Comparison of ENCODE assay signal across 8 mouse cellular contexts in genomic region chr11:99189154-99189582, GRCm38 (mm10). TPM values are rescaled to one million over a fixed set of nuclear protein-coding genes. Genes with fewer than 3 reads are reported as not detected.
DNase-seq lines count a peak whose midpoint lies in the region; ATAC-seq and TF ChIP-seq lines count a peak whose summit lies in the region.

No protein-coding gene starts in this region.

- H3K36me3 ChIP-seq in embryonic facial prominence, embryonic 10.5 days (replicated peaks) = no peaks in the 10 kb centered on the region
- H3K36me3 ChIP-seq in stomach, postnatal 0 days (ENCODE audit: control insufficient read depth, insufficient read depth, low read length) = no peaks in the 10 kb centered on the region

- no peaks in the 10 kb centered on the region for H3K9me3 ChIP-seq in embryonic facial prominence, embryonic 10.5 days
- no peaks in the 10 kb centered on the region for H3K9me3 ChIP-seq in stomach, postnatal 0 days (ENCODE audit: control insufficient read depth, low read length)

- H3K9ac ChIP-seq in stomach, postnatal 0 days (ENCODE audit: low read length) = no peak overlapping the region

- peak; percentile 88 for ATAC-seq in megakaryocyte-erythroid progenitor cell, adult 5-6 weeks (replicated peaks; ENCODE audit: low FRiP score, low TSS enrichment, poor library complexity, severe bottlenecking)
- ATAC-seq in stomach, postnatal 0 days (ENCODE audit: low FRiP score, low TSS enrichment) = peak; percentile 54; the same call in 1 of the 2 replicates

- no peak overlapping the region for H3K4me2 ChIP-seq in stomach, postnatal 0 days (replicated peaks; ENCODE audit: low read depth)

- H3K27me3 ChIP-seq in embryonic facial prominence, embryonic 10.5 days (replicated peaks; ENCODE audit: low read depth, poor library complexity, severe bottlenecking) = peaks cover 14% of the 10 kb centered on the region
- no peaks in the 10 kb centered on the region for H3K27me3 ChIP-seq in stomach, postnatal 0 days (ENCODE audit: control insufficient read depth, insufficient read depth, low read length)

- WGBS in embryonic facial prominence, embryonic 10.5 days = 23% methylated on average over 14 of the region's 14 CpGs
- WGBS in stomach, postnatal 0 days = 21% methylated on average over 14 of the region's 14 CpGs

- H3K27ac ChIP-seq in embryonic facial prominence, embryonic 10.5 days (replicated peaks) = no peak overlapping the region
- no peak overlapping the region for H3K27ac ChIP-seq in stomach, postnatal 0 days (replicated peaks)

- no peak overlapping the region for H3K4me3 ChIP-seq in embryonic facial prominence, embryonic 10.5 days
- no peak overlapping the region for H3K4me3 ChIP-seq in stomach, postnatal 0 days (ENCODE audit: low read depth, low read length)

- no peaks in the 10 kb centered on the region for H3K4me1 ChIP-seq in embryonic facial prominence, embryonic 10.5 days
- no peaks in the 10 kb centered on the region for H3K4me1 ChIP-seq in stomach, postnatal 0 days (replicated peaks; ENCODE audit: control insufficient read depth, insufficient read depth)

- peak; percentile 50 to 72 for DNase-seq in heart, adult 18-20 months
- DNase-seq in heart, adult 11 months = no peak
- DNase-seq in B cell, adult 2 months = peak; percentile 87 to 90
- DNase-seq in adrenal gland, postnatal 14 days = peak; percentile 80
- peak; percentile 69 for DNase-seq in embryonic facial prominence, embryonic 10.5 days (ENCODE audit: low spot score)
- DNase-seq in kidney, postnatal 25 days = peak; percentile 53 to 59
- DNase-seq in stomach, postnatal 0 days (ENCODE audit: low spot score) = peak; percentile 67

- TF ChIP-seq CTCF in stomach, postnatal 0 days (IDR thresholded peaks at IDR 0.05; ENCODE audit: low read depth) = peak; percentile 92

- TF ChIP-seq EP300 in stomach, postnatal 0 days (optimal IDR thresholded peaks at IDR 0.05) = no peak

RNA-seq across cellular contexts. Expression of gene Ccr7, which starts 34.3 kb away (rescaled TPM):
- total RNA-seq in heart, adult 18-20 months (2021) = 1 to 10 TPM in 1 of 2 experiments, under 1 TPM in 1; 0.30 to 2.8 TPM
- 0.48 and 10.5 TPM in 2 replicates for total RNA-seq in adrenal gland, postnatal 14 days (2021)
- polyA plus RNA-seq in embryonic facial prominence, embryonic 10.5 days (2016; fragmentation: Nextera tagmentation; extraction: Ambion mirVana) = 0.50 and 0.78 TPM in 2 replicates
- 0.47 TPM in 1 of 2 replicates, not detected in the other for total RNA-seq in megakaryocyte-erythroid progenitor cell, adult 5-6 weeks (2014; fragmentation: Nextera tagmentation)
- total RNA-seq in megakaryocyte-erythroid progenitor cell, adult 5-6 weeks (2017) = not detected in 2 replicates
- polyA plus RNA-seq in stomach, postnatal 0 days (2015; fragmentation: Nextera tagmentation; extraction: Ambion mirVana) = 0.05 and 0.07 TPM in 2 replicates

RNA-seq across cellular contexts. Expression of gene Smarce1, which starts 41.6 kb away (rescaled TPM):
- total RNA-seq in heart, adult 18-20 months (2021) = 10 to 100 TPM; 42.0 to 46.3 TPM
- total RNA-seq in adrenal gland, postnatal 14 days (2021) = 77.0 and 93.4 TPM in 2 replicates
- polyA plus RNA-seq in embryonic facial prominence, embryonic 10.5 days (2016; fragmentation: Nextera tagmentation; extraction: Ambion mirVana) = 369 and 387 TPM in 2 replicates
- total RNA-seq in megakaryocyte-erythroid progenitor cell, adult 5-6 weeks (2014; fragmentation: Nextera tagmentation) = 113 and 114 TPM in 2 replicates
- 223 and 323 TPM in 2 replicates for total RNA-seq in megakaryocyte-erythroid progenitor cell, adult 5-6 weeks (2017)
- polyA plus RNA-seq in stomach, postnatal 0 days (2015; fragmentation: Nextera tagmentation; extraction: Ambion mirVana) = 90.3 and 91.6 TPM in 2 replicates

RNA-seq across cellular contexts. Expression of gene Krt222, which starts 54.7 kb away (rescaled TPM):
- 10 to 100 TPM; 27.8 to 33.0 TPM for total RNA-seq in heart, adult 18-20 months (2021)
- total RNA-seq in adrenal gland, postnatal 14 days (2021) = 1.3 and 2.9 TPM in 2 replicates
- polyA plus RNA-seq in embryonic facial prominence, embryonic 10.5 days (2016; fragmentation: Nextera tagmentation; extraction: Ambion mirVana) = 0.10 and 0.12 TPM in 2 replicates
- total RNA-seq in megakaryocyte-erythroid progenitor cell, adult 5-6 weeks (2014; fragmentation: Nextera tagmentation) = not detected in 2 replicates
- total RNA-seq in megakaryocyte-erythroid progenitor cell, adult 5-6 weeks (2017) = not detected in 2 replicates
- 0.25 and 0.33 TPM in 2 replicates for polyA plus RNA-seq in stomach, postnatal 0 days (2015; fragmentation: Nextera tagmentation; extraction: Ambion mirVana)
